Mouse (Mus musculus) 3T3-L1 (cell line): ENCODE data around the gene Daglb.
"Not testable (repeated sequence)": the region's sequence is repeated elsewhere in the genome, so short reads cannot be mapped to it uniquely, and the experiment has no call there.

Experiments
- DNase-seq: peaks from one replicate; pipeline ENCODE4 v3.0.0-alpha.2; 2015; ENCODE audit warnings: low read depth, low spot score

Gene Daglb

DNA sequence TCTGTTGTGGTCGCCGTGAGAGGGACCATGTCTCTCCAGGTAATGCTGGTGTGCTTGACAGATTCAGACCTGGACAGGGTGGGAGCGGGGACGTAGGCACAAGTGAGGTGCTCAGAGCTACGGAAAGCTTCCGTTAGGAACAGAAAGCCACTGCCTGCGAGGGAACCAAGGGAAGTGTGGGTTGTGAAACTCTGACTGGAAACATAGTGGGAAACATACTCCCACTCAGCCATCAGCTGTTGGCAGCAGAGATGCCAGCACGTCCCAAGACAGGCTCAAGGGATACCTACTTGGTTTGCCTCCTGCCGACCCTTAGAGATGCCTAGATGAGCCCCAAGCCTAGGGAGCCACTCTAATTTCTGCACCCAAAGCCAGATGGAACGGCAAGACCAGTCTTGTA is 22.8 kb downstream of the Daglb start:
- DNase-seq: no peak

DNA sequence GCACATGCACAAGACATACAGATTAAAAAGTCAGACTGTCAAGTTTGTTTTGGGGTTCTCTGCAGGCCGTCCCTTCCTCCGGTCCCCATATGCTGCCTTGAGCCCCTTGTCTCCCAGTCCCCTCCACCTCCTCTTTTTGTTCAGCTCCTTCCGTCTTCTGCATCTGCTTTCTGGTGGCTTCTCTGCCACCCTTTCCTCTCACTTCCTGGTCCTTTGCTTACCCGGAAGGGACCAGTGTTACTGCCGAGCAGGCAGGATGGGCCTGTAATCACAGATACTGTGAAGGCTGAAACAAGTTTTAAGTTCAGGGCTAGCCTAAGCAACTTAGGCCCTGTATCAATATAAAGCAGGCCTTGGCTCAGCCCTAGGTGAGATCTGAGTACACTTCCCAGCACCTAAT is 23.6 kb downstream of the Daglb start:
- DNase-seq: no peak

DNA sequence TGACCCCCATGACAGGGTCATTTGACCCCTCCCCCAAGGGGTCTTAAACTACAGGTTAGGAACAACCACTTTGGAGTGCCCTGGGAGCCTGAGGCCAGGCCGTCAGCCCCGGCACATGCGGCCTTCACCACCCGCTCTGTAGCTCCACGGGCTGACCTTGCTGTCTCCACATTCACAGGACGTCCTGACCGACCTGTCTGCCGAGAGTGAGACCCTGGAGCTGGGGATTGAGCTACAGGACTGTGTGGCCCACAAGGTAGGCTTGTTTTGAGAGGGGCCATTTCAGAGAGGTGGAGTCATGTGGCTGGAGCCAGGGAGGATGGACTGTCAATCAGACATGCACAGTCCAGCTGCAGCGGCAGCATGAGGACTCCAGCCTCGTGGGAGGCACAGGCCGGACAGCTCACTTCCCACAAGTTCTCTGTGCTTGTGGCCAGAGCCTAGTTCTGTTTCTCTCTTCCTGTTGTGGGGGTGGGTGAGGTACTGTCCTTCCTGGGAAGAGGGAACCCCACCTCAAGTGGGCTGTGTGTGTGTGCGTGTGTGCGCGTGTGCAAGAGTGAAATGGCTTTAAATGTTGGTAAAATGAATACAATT is 25.5 kb downstream of the Daglb start:
- no peak for DNase-seq

- no peak for DNase-seq
Observed at GRCm38 (mm10) chr5:143491736-143492135, 27.4 kb downstream of the Daglb start.

- DNase-seq: no peak
Observed at GRCm38 (mm10) chr5:143493163-143493562, 28.8 kb downstream of the Daglb start.

DNA sequence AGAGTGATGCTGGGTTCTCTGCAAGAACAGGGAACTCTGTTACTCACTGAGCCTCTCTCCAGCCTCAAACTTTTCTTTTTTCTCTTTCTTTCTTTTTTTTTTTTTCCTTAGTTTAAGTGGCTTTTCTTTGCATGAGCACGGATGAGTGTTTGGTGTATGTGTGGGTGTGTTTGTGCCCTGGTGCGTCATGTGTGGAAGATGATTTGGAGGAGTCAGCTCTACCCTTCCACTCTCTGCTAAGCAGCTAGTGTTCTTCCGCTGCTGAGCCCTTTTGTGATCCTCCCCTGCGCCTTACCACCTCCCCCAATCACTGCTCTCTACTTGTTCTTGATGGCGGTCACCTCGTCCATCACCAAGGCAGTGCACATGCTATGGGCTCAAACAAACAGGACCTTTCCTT is 31.3 kb downstream of the Daglb start:
- DNase-seq: no peak

DNA sequence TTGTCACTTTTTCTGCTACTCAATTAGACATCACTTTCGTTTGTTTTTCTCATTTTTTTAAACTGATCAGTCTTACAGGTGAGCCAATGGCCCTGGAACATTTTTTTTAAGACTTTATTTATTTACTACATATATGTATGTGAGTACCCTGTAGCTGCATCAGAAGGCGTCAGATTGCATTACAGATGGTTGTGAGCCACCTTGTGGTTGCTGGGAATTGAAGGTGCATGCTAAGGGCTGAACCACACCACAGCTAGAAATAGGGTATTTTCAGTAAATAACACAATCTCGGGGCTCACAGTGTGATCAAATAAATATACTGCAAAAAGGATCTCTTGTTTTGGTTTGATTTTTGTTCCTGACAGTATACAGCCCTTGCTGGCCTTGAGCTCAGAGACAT is 33.1 kb downstream of the Daglb start:
- no peak for DNase-seq

DNA sequence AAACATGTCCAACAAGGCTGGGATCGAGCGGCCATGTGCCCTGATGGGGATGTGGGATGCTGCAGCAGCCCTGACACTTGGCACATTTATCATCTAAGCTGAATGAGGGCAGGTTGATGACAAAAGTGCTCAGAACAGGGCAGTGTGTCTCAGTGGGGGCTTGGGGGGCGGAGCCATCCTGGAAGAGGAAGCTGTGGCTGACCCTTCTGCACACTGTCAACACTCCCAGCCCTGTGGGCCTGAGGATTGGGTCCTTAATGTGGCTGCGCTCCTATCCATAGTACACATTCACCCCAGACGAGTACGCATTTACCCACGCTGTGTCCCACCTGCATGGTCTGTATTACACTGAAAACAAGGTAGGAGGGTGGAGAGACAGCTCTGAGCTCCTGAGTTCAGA is 34.8 kb downstream of the Daglb start:
- no peak for DNase-seq

DNA sequence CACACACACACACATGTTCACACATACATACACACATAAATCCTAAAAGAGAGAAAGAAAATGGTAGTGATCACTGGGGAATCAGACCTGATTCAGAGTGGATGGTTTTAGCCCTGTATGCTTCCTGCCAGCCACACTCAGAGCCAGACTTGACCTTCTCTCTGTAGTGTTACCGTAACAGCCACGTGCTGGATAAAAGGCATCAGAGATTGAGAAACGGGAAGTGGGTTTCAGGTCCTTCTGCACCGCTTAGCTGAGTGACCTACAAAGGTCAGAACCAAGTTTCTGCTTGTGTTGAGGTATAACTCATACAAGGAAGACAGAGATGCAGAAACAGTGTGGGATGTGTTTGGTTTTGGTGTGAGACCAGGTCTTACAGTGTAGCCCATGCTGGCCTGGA is 35.3 kb downstream of the Daglb start:
- DNase-seq: no peak

- not testable (repeated sequence) for DNase-seq
Observed at GRCm38 (mm10) chr5:143500711-143501110, 36.3 kb downstream of the Daglb start.

GRCm38 (mm10) chr5:143501140-143501539 is 36.8 kb downstream of the Daglb start:
- DNase-seq: no peak

DNA sequence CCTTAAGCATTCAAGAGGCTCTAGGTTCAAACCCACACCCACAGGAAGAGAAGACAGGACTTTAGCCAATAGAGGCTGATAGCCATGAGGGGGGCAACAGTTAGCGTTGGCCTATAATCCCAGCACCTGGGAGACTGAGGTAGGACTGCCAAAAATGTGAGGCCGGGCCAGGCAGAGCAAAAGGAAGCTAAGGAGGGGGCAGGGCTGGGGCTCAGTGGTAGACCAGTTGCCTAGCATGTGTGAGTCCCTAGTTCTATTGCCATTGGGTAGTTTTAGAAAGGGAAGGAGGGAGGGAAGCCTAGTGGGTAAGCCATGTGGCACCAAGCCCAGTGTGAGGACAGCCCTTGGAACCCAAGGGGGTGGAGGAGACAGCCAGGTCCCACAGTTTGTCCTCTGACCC is 37.3 kb downstream of the Daglb start:
- DNase-seq: no peak

DNA sequence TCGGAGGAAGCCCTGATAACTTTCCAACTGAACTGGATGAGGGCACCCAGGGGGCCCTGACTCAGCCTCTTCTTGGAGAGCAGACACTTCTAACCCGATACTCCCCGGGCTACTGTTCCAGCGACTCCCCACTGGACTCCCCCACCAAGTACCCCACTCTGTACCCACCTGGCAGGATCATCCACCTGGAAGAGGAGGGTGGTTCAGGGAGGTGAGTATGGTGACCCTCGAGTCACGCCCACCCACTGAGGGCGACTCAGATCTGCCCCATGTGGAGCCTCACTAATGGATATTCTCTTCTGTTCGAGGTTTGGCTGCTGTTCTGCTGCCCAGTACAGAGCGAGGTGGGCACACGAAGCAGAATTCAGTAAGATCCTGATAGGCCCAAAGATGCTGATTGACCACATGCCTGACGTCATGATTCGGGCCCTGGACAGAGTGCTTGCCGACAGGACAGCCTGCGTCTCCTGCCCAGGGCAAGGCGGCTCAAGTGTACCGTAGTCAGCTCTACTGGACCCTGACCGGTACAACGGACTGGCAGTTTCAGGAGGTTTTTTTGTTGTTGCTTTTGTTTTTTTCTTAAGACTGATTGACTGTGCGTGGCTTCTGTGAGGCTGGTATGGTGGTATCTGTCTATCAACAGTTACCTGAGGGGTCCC is 38.6 kb downstream of the Daglb start:
- DNase-seq: no peak

DNA sequence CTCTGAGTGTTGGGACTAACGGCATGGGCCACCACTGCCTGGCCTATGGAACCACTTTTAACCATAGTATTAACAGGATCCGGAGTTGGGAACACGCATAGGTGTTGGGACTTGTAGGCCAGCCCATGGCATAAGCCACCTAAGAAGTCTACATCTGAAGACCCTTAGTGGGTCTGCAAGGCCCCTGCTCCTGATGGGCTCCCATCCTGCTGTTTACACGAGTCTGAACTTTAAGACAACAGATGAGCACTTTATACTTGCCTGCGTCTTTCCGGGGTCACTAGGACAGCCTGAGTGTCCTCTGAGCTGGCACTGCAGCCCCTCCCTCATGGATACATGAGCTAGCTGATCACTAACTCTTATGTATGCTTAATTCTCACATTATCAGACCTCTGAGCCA is 39.4 kb downstream of the Daglb start:
- no peak for DNase-seq

- peak; percentile 67 for DNase-seq
Observed at GRCm38 (mm10) chr5:143504453-143504852, 40.1 kb downstream of the Daglb start.

- no peak for DNase-seq
Observed at GRCm38 (mm10) chr5:143505056-143505455, 40.7 kb downstream of the Daglb start.

DNA sequence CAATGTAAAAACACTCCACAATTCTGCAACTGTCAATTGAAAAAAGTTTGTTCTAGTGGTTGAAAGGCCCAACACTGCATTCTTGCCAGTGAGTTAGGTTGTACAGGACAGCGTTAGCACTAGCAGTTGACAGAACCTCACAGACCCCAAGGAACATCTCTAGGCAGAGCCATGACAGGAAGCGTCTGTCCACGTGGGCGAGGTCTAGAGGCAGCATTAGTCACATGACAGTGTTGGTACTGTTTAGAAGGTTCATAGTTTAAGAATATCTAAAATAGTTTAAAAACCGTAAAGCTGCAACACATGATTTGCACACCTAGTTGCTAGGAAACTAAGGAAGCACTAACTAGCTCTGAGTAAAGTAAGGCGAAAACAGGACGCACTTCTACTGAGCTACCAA is 41.2 kb downstream of the Daglb start:
- no peak for DNase-seq

DNA sequence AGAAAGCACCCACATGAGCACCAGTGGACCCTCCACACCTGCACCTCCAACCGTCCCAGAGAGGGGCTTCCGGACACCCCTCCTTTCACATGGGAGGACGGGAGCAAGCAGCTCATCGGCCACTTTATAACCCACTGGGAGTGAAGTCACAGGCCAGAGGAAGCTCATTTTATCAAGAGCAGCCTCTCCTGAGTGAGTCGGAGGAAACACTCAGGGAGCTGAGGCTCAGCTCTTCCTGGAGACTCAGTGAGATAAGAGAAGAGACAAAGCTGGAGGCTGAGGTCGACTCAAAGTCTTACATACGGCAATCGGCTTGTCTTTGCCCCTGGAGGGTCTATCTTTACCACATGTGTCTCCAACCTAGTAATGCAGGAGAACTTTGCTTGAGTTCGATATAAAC is 44.9 kb downstream of the Daglb start:
- no peak for DNase-seq

DNA sequence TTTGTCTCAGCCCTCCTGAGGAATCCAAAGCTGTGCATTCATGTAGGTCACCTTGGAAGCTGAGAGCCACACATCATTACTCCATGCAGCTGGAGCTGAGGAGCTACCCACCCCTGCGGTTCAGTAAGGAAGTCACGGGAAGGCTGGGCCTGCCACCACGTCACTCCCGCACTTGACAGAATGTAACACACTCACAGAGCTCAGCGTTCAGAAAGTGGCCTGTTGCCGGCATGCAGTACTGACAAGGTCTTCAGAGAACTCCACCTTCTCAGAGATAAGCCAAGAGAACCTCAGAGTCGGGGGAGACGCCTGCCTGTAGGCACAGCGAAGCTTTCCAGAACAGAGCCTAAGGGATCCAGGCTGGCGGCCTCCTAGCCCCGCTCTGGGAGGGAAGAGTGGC is 45.4 kb downstream of the Daglb start:
- DNase-seq: no peak

DNA sequence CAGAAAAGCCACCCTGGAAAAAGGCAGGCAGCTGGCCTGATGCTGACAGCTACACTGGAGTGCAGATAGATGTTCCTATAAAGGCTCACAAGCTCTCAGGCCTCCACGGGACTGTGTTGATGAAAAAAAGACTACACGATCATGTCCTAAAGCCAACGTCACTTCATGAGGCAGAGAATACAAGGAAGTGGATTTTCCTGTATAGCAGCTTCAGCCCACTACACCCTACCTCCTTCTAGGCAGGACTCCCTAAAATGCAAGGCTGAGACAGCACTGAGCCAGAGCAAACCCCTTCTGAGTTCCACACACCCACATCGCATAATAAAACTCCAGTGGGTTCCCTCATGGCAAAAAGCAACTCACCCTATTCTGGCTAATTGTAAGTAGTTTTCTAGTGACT is 47.2 kb downstream of the Daglb start:
- no peak for DNase-seq

DNA sequence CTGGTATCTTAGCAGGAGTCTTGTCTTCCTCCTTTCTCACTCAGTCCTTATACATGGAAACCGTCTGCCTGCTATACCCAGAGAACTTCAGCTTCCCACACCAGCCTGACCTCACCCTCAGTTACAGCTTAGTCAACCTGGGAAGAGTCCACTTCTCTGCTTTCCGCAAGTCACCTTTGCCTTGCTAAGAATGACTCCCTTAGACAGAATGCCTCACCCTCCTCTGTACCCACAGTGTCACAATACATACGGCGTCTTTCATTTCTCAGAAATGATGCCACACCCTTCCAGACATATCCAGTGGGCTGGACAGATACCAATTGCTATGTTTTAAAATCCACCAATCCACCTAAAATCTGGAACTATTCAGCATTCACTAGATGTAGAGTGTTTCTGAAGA is 47.9 kb downstream of the Daglb start:
- no peak for DNase-seq

DNA sequence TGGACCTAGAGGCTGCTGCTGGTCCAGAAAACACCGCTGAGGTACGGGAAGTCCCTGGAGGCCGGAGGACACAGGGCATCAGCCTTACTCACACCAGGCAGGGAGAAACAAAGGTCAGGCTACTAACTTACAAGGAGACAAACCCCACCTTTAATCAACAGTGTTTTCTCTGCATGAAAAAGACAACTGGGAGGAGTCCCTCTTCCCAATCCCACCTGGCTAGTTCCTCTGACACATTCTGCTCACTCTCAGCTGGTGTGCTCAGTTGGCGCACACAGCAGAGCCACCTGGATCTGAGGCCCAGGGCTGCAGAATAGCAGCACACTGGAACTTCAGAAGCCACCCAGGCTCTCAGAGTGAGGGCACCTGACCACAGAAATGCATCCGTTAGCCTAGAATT is 50.5 kb downstream of the Daglb start:
- DNase-seq: no peak

DNA sequence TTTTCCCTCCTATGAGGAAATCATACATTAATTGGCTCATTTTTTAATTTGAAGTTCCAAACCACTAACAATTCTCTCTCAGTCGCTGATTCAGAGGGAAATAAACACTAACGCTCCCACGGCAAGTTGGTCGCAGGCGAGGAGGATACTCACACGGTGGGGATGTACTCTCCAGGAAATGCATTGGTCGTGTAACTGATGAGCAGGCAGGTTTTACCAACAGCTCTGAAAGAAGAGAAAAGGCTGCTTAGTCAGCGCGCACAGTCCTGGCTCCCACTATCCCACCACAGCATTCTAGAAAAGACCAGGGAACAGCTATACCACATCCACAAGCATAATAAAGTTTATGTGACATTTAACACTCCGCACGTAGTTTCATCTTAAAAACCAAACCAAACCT is 52.6 kb downstream of the Daglb start:
- DNase-seq: no peak

- peak; percentile 60 for DNase-seq
Observed at GRCm38 (mm10) chr5:143517436-143517835, 53.1 kb downstream of the Daglb start.
